Comparison of ENCODE assay signal across 9 mouse cellular contexts in genomic region chr6:125148251-125148925, GRCm38 (mm10). TPM values are rescaled to one million over a fixed set of nuclear protein-coding genes. Genes with fewer than 3 reads are reported as not detected.
DNase-seq lines count a peak whose midpoint lies in the region; ATAC-seq and TF ChIP-seq lines count a peak whose summit lies in the region.
"Had no signal": no experiment of that assay in that cellular context is flagged by ENCODE, and none has a peak within 500 bp of the region (broad histone marks: within the 10 kb centered on the region; RNA-seq: fewer than 3 reads in every experiment).

No protein-coding gene starts in this region.

- no peaks in the 10 kb centered on the region for H3K9me3 ChIP-seq in forebrain, embryonic 15.5 days
- H3K9me3 ChIP-seq in hindbrain, embryonic 10.5 days: no peaks in the 10 kb centered on the region
- H3K9me3 ChIP-seq in limb, embryonic 13.5 days: no peaks in the 10 kb centered on the region
- H3K9me3 ChIP-seq in neural tube, embryonic 15.5 days (replicated peaks): no peaks in the 10 kb centered on the region

- no peak for ATAC-seq in cerebellum, adult (ENCODE audit: insufficient number of reproducible peaks, low FRiP score, low TSS enrichment)
- no peak for ATAC-seq in forebrain, embryonic 15.5 days (replicated peaks)
- ATAC-seq in limb, embryonic 13.5 days (ENCODE audit: low FRiP score, low read depth): no peak
- ATAC-seq in neural tube, embryonic 15.5 days (ENCODE audit: low FRiP score): no peak

- peaks cover 44% of the 10 kb centered on the region for H3K4me1 ChIP-seq in forebrain, embryonic 15.5 days
- H3K4me1 ChIP-seq in hindbrain, embryonic 10.5 days (replicated peaks): peaks cover 63% of the 10 kb centered on the region
- H3K4me1 ChIP-seq in limb, embryonic 13.5 days: peaks cover 50% of the 10 kb centered on the region
- H3K4me1 ChIP-seq in neural tube, embryonic 15.5 days: peaks cover 55% of the 10 kb centered on the region

- H3K9ac ChIP-seq in forebrain, embryonic 15.5 days (replicated peaks): peak overlapping the region; percentile 28
- H3K9ac ChIP-seq in limb, embryonic 13.5 days: peak overlapping the region; percentile 51
- H3K9ac ChIP-seq in neural tube, embryonic 15.5 days (replicated peaks): peak overlapping the region; percentile 71; the same call in 1 of the 2 replicates

- peak overlapping the region; percentile 55 for H3ac ChIP-seq in C2C12 (ENCODE audit: control insufficient read depth, insufficient read length, low read depth)

- no peak overlapping the region for H3K4me3 ChIP-seq in C2C12 (ENCODE audit: insufficient read depth, poor library complexity, severe bottlenecking)
- H3K4me3 ChIP-seq in forebrain, embryonic 15.5 days: no peak overlapping the region
- no peak overlapping the region; the same call in 1 of the 2 replicates for H3K4me3 ChIP-seq in hindbrain, embryonic 10.5 days
- H3K4me3 ChIP-seq in limb, embryonic 13.5 days: peak overlapping the region; percentile 2; the same call in 1 of the 2 replicates
- no peak overlapping the region; the same call in 1 of the 2 replicates for H3K4me3 ChIP-seq in neural tube, embryonic 15.5 days (replicated peaks)
- H3K4me3 ChIP-seq: erythroblast, embryonic 14.5 days had no signal

- no peaks in the 10 kb centered on the region for H3K27me3 ChIP-seq in C2C12 (ENCODE audit: control insufficient read depth, insufficient read depth, insufficient read length)
- no peaks in the 10 kb centered on the region for H3K27me3 ChIP-seq in forebrain, embryonic 15.5 days
- H3K27me3 ChIP-seq in hindbrain, embryonic 10.5 days (ENCODE audit: insufficient read depth, poor library complexity, severe bottlenecking): no peaks in the 10 kb centered on the region
- H3K27me3 ChIP-seq in limb, embryonic 13.5 days: no peaks in the 10 kb centered on the region
- H3K27me3 ChIP-seq in neural tube, embryonic 15.5 days (replicated peaks): no peaks in the 10 kb centered on the region

- peaks cover 20% of the 10 kb centered on the region for H3K36me3 ChIP-seq in C2C12 (ENCODE audit: control insufficient read depth, insufficient read depth)
- H3K36me3 ChIP-seq in forebrain, embryonic 15.5 days: peaks cover 14% of the 10 kb centered on the region
- H3K36me3 ChIP-seq in hindbrain, embryonic 10.5 days: peaks cover 62% of the 10 kb centered on the region
- H3K36me3 ChIP-seq in limb, embryonic 13.5 days: peaks cover 42% of the 10 kb centered on the region
- H3K36me3 ChIP-seq in neural tube, embryonic 15.5 days: peaks cover 36% of the 10 kb centered on the region

- peak; percentile 44 for DNase-seq in cerebellum, adult 11 months
- no peak for DNase-seq in hindbrain, embryonic 10.5 days (ENCODE audit: low spot score)
- DNase-seq in urinary bladder, postnatal 36 days (ENCODE audit: low spot score in 2 of 2): no peak

- H3K79me2 ChIP-seq in C2C12 (ENCODE audit: control insufficient read depth, insufficient read depth): peaks cover 34% of the 10 kb centered on the region

- no peak overlapping the region for H3K27ac ChIP-seq in forebrain, embryonic 15.5 days (replicated peaks)
- peak overlapping the region; percentile 64 for H3K27ac ChIP-seq in hindbrain, embryonic 10.5 days
- peak overlapping the region; percentile 73 for H3K27ac ChIP-seq in limb, embryonic 13.5 days
- peak overlapping the region; percentile 60 for H3K27ac ChIP-seq in neural tube, embryonic 15.5 days (replicated peaks)

- peaks cover 10% of the 10 kb centered on the region for H3K79me3 ChIP-seq in C2C12 (ENCODE audit: low read depth)

- no peak overlapping the region for H3K4me2 ChIP-seq in forebrain, embryonic 15.5 days (replicated peaks)
- peak overlapping the region; percentile 25 for H3K4me2 ChIP-seq in limb, embryonic 13.5 days (replicated peaks)
- peak overlapping the region; percentile 92 for H3K4me2 ChIP-seq in neural tube, embryonic 15.5 days

- TF ChIP-seq CTCF in C2C12 (IDR thresholded peaks at IDR 0.05; ENCODE audit: control insufficient read depth, insufficient read depth, insufficient read length): no peak

- 79% methylated on average over 18 of the region's 18 CpGs for WGBS in forebrain, embryonic 15.5 days
- 76% methylated on average over 18 of the region's 18 CpGs for WGBS in hindbrain, embryonic 10.5 days
- 71% methylated on average over 16 of the region's 18 CpGs for WGBS in limb, embryonic 13.5 days
- 66% methylated on average over 16 of the region's 18 CpGs for WGBS in neural tube, embryonic 15.5 days

TF ChIP-seq in C2C12, 6 proteins besides CTCF, POLR2A, EP300 and RAD21:
- TF ChIP-seq MYOG (IDR thresholded peaks at IDR 0.05; ENCODE audit: control insufficient read depth, extremely low read depth, insufficient read length) (no peak), USF1 (IDR thresholded peaks at IDR 0.05; ENCODE audit: low read depth) (no peak), MAX (IDR thresholded peaks at IDR 0.05) (no peak), MYOD1 (IDR thresholded peaks at IDR 0.05; ENCODE audit: control insufficient read depth, insufficient read length, low read depth) (peak; percentile 54), CEBPB (IDR thresholded peaks at IDR 0.05; ENCODE audit: low read depth) (no peak), FOSL1 (IDR thresholded peaks at IDR 0.05; ENCODE audit: insufficient read depth, low read length, poor library complexity, severe bottlenecking) (no peak)
TF ChIP-seq in C2C12: peak in this region for 1.

RNA-seq across cellular contexts. Expression of gene Iffo1, which starts 3.3 kb away (rescaled TPM):
- 18.4 TPM for polyA plus RNA-seq in C2C12 (2012; fragmentation: generic; extraction: Trizol)
- polyA plus RNA-seq in forebrain, embryonic 15.5 days (2015; fragmentation: Nextera tagmentation; extraction: Ambion mirVana): 18.9 and 21.0 TPM in 2 replicates
- 12.5 and 18.3 TPM in 2 replicates for polyA plus RNA-seq in hindbrain, embryonic 10.5 days (2016; fragmentation: Nextera tagmentation; extraction: Ambion mirVana)
- 31.5 and 33.1 TPM in 2 replicates for polyA plus RNA-seq in limb, embryonic 13.5 days (2015; fragmentation: Nextera tagmentation; extraction: Ambion mirVana)
- polyA plus RNA-seq in neural tube, embryonic 15.5 days (2015; fragmentation: Nextera tagmentation; extraction: Ambion mirVana): 20.1 and 24.6 TPM in 2 replicates

RNA-seq across cellular contexts. Expression of gene Nop2, which starts 16.7 kb away (rescaled TPM):
- 132 TPM for polyA plus RNA-seq in C2C12 (2012; fragmentation: generic; extraction: Trizol)
- polyA plus RNA-seq in forebrain, embryonic 15.5 days (2015; fragmentation: Nextera tagmentation; extraction: Ambion mirVana): 51.1 and 51.8 TPM in 2 replicates
- polyA plus RNA-seq in hindbrain, embryonic 10.5 days (2016; fragmentation: Nextera tagmentation; extraction: Ambion mirVana): 67.6 and 83.8 TPM in 2 replicates
- polyA plus RNA-seq in limb, embryonic 13.5 days (2015; fragmentation: Nextera tagmentation; extraction: Ambion mirVana): 65.6 and 67.1 TPM in 2 replicates
- 47.8 and 58.0 TPM in 2 replicates for polyA plus RNA-seq in neural tube, embryonic 15.5 days (2015; fragmentation: Nextera tagmentation; extraction: Ambion mirVana)

RNA-seq across cellular contexts. Expression of gene Gapdh, which starts 17.9 kb away (rescaled TPM):
- 7,334 TPM for polyA plus RNA-seq in C2C12 (2012; fragmentation: generic; extraction: Trizol)
- 1,461 and 1,493 TPM in 2 replicates for polyA plus RNA-seq in forebrain, embryonic 15.5 days (2015; fragmentation: Nextera tagmentation; extraction: Ambion mirVana)
- polyA plus RNA-seq in hindbrain, embryonic 10.5 days (2016; fragmentation: Nextera tagmentation; extraction: Ambion mirVana): 2,613 and 2,865 TPM in 2 replicates
- polyA plus RNA-seq in limb, embryonic 13.5 days (2015; fragmentation: Nextera tagmentation; extraction: Ambion mirVana): 1,893 and 1,983 TPM in 2 replicates
- polyA plus RNA-seq in neural tube, embryonic 15.5 days (2015; fragmentation: Nextera tagmentation; extraction: Ambion mirVana): 1,563 and 1,690 TPM in 2 replicates

RNA-seq across cellular contexts. Expression of gene Ncapd2, which starts 43.1 kb away (rescaled TPM):
- polyA plus RNA-seq in C2C12 (2012; fragmentation: generic; extraction: Trizol): 78.7 TPM
- 98.5 and 99.5 TPM in 2 replicates for polyA plus RNA-seq in forebrain, embryonic 15.5 days (2015; fragmentation: Nextera tagmentation; extraction: Ambion mirVana)
- polyA plus RNA-seq in hindbrain, embryonic 10.5 days (2016; fragmentation: Nextera tagmentation; extraction: Ambion mirVana): 199 and 233 TPM in 2 replicates
- 146 and 148 TPM in 2 replicates for polyA plus RNA-seq in limb, embryonic 13.5 days (2015; fragmentation: Nextera tagmentation; extraction: Ambion mirVana)
- 38.2 and 56.6 TPM in 2 replicates for polyA plus RNA-seq in neural tube, embryonic 15.5 days (2015; fragmentation: Nextera tagmentation; extraction: Ambion mirVana)

RNA-seq across cellular contexts. Expression of gene Mrpl51, which starts 43.2 kb away (rescaled TPM):
- polyA plus RNA-seq in C2C12 (2012; fragmentation: generic; extraction: Trizol): 147 TPM
- polyA plus RNA-seq in forebrain, embryonic 15.5 days (2015; fragmentation: Nextera tagmentation; extraction: Ambion mirVana): 155 and 158 TPM in 2 replicates
- 206 and 213 TPM in 2 replicates for polyA plus RNA-seq in hindbrain, embryonic 10.5 days (2016; fragmentation: Nextera tagmentation; extraction: Ambion mirVana)
- polyA plus RNA-seq in limb, embryonic 13.5 days (2015; fragmentation: Nextera tagmentation; extraction: Ambion mirVana): 212 and 213 TPM in 2 replicates
- 156 and 167 TPM in 2 replicates for polyA plus RNA-seq in neural tube, embryonic 15.5 days (2015; fragmentation: Nextera tagmentation; extraction: Ambion mirVana)
